Mouse (Mus musculus) heart, embryonic 16.5 days (tissue): ENCODE data around the gene Taf10. TPM values are rescaled to one million over a fixed set of nuclear protein-coding genes. Genes with fewer than 3 reads are reported as not detected.

Experiments
- ATAC-seq: fragments of 200-750 bp; cut with Nextera tagmentation; replicated peaks from 2 replicates; pipeline ENCODE4 v1.8.0; 2017; ENCODE audit warnings: moderate number of reproducible peaks; ENCODE audit not compliant: insufficient read depth, low FRiP score; ENCODE audit errors: extremely low read depth
- H3K27ac ChIP-seq: fragments of 300-500 bp; sonication (generic); 2 replicates; pipeline ENCODE4 v1.5.1; 2014; ENCODE audit warnings: mild to moderate bottlenecking, low read length, control low read depth, moderate library complexity
- H3K27me3 ChIP-seq: fragments of 300-500 bp; sonication (generic); 2 replicates; pipeline ENCODE4 v1.6.1; 2014; ENCODE audit warnings: low read length, mixed read lengths; ENCODE audit not compliant: control insufficient read depth, insufficient read depth
- H3K36me3 ChIP-seq: fragments of 300-500 bp; sonication (generic); 2 replicates; pipeline ENCODE4 v1.6.1; 2014; ENCODE audit not compliant: control insufficient read depth, insufficient read depth
- H3K4me1 ChIP-seq: fragments of 300-500 bp; sonication (generic); 2 replicates; pipeline ENCODE4 v1.6.1; 2014; ENCODE audit warnings: low read length, mixed read lengths; ENCODE audit not compliant: control insufficient read depth, insufficient read depth
- H3K4me2 ChIP-seq: fragments of 300-500 bp; sonication (generic); 2 replicates; pipeline ENCODE4 v1.6.1; 2014; ENCODE audit warnings: low read depth, mild to moderate bottlenecking, control low read depth, low read length
- H3K4me3 ChIP-seq: fragments of 300-500 bp; sonication (generic); 2 replicates; pipeline ENCODE4 v1.5.1; 2014; ENCODE audit warnings: mild to moderate bottlenecking, control low read depth, low read length
- H3K9ac ChIP-seq: fragments of 300-500 bp; sonication (generic); 2 replicates; pipeline ENCODE4 v1.6.1; 2014; ENCODE audit warnings: low read length, control low read depth
- H3K9me3 ChIP-seq: fragments of 300-500 bp; sonication (generic); replicated peaks from 2 replicates; pipeline ENCODE4 v1.6.1; 2016; ENCODE audit warnings: low read length; ENCODE audit not compliant: control insufficient read depth
- WGBS: fragments of 180-500 bp; shearing (Covaris S2); extraction: QIAGEN DNeasy Blood & Tissue Kit; methylation state at CpG from one replicate; pipeline ENCODE4 v1.1.7; 2014; 5-methylcytosine and 5-hydroxymethylcytosine counted together
- polyA plus RNA-seq: library from polyadenylated mRNA; unstranded; fragments of >200 nt; fragmentation: Nextera tagmentation; extraction: Ambion mirVana; gene quantifications from 2 replicates; pipeline ENCODE4 v1.2.1, GENCODE M21; 2015

Gene Taf10
- polyA plus RNA-seq, 1 experiment from 2014 or later: 89.0 TPM

DNA sequence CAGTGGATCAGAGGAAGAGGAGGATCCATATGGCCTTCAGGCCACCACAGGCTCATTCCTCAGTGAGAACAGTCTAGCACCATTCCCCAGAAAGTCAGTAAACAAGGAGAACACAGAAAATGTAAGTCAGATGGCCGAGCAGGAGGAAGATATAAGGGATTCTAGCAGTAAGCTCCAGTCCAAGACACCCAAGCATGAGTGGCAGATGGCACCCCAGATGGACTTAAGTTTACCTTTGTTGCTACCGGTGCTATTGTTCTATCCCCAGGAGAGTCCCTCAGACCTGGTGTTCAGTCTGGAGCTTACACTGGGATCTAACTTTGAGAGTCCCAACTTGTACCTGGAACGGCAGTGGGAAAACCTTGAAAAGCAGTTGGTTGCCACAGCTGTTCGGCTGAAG lies 40.3 kb downstream of the Taf10 start:
- H3K9ac ChIP-seq: no peak overlapping the region
- H3K4me3 ChIP-seq: no peak overlapping the region
- H3K27ac ChIP-seq: no peak overlapping the region
- no peak for ATAC-seq
- no peaks in the 10 kb centered on the region for H3K36me3 ChIP-seq
- no peaks in the 10 kb centered on the region for H3K27me3 ChIP-seq
- no peak overlapping the region for H3K4me2 ChIP-seq
- H3K4me1 ChIP-seq: no peaks in the 10 kb centered on the region
- H3K9me3 ChIP-seq: no peaks in the 10 kb centered on the region
- WGBS: 85% methylated on average over 4 of the region's 4 CpGs

DNA sequence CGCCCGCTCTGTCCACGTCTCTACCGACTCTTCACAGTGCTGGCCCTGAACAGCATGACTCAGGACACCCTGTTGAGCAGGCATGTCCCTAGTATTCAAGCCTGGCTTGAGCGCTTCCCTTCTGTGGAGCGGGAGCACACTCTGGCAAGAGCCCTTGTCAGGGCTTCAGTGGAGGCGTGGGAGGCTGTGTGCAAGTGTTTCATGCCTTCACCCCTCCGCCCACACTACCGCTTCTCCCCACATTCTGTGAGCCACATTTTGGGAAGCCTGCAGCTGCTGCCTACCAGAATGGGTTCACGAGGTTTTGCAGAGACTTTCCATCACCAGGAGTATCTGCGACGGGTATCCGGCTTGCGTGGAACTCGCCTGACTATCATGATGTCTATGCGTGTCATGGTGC lies 41.0 kb downstream of the Taf10 start:
- Histone ChIP-seq H3K4me3 (no peak overlapping the region), H3K9me3 (no peaks in the 10 kb centered on the region), H3K27me3 (no peaks in the 10 kb centered on the region), H3K27ac (no peak overlapping the region), H3K4me1 (no peaks in the 10 kb centered on the region), H3K36me3 (no peaks in the 10 kb centered on the region), H3K4me2 (no peak overlapping the region), H3K9ac (no peak overlapping the region)
- no peak for ATAC-seq
- 77% methylated on average over 16 of the region's 16 CpGs for WGBS

DNA sequence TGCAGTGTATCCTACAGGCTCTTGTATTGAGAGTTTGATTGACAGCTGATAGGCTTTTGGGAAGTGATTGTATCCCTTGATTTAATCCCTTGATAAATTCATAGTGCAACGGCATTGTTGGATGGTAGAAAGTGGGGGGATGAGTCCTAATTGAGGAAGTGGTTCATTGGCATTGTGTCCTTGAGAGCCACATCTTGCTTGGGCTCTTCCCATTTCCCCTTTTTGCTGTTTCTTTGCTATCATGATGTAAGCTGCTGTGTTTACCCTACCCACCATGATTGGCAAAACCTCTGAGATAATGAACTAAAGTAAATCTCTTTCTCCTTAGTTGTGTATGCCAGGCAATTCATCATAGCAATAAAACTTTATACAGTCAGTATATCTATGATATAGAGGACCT lies 53.3 kb downstream of the Taf10 start:
- no peaks in the 10 kb centered on the region for H3K27me3 ChIP-seq
- H3K4me3 ChIP-seq: no peak overlapping the region
- no peak overlapping the region for H3K4me2 ChIP-seq
- no peaks in the 10 kb centered on the region for H3K4me1 ChIP-seq
- no peaks in the 10 kb centered on the region for H3K9me3 ChIP-seq
- no peak overlapping the region for H3K9ac ChIP-seq
- H3K27ac ChIP-seq: no peak overlapping the region
- no peak for ATAC-seq
- 46% methylated on average over 1 of the region's 1 CpGs for WGBS
- no peaks in the 10 kb centered on the region for H3K36me3 ChIP-seq

Other genes starting within 250 kb of the Taf10 start
- 61.7 and 65.0 TPM in 2 replicates for gene Smpd1, start 190.0 kb downstream of the Taf10 start, polyA plus RNA-seq
- 44.5 and 49.5 TPM in 2 replicates for gene Apbb1, start 162.7 kb downstream of the Taf10 start, polyA plus RNA-seq
- gene Hpx, start 144.2 kb downstream of the Taf10 start, polyA plus RNA-seq: 0.25 and 0.91 TPM in 2 replicates
- gene Trim3, start 110.8 kb downstream of the Taf10 start, polyA plus RNA-seq: 32.9 and 35.7 TPM in 2 replicates
- 147 and 158 TPM in 2 replicates for gene Timm10b, start 104.3 kb downstream of the Taf10 start, polyA plus RNA-seq
- gene Arfip2, start 103.9 kb downstream of the Taf10 start, polyA plus RNA-seq: 46.5 and 46.6 TPM in 2 replicates
- gene Gm45799, start 103.8 kb downstream of the Taf10 start, polyA plus RNA-seq: 30.8 and 36.5 TPM in 2 replicates
- gene Dnhd1, start 93.5 kb downstream of the Taf10 start, polyA plus RNA-seq: 0.38 and 0.49 TPM in 2 replicates
- 403 and 415 TPM in 2 replicates for gene Ilk, start 7.8 kb downstream of the Taf10 start, polyA plus RNA-seq
- gene Rrp8, start 7.0 kb downstream of the Taf10 start, polyA plus RNA-seq: 21.7 and 22.2 TPM in 2 replicates
- gene Tpp1, start 7.9 kb upstream of the Taf10 start, polyA plus RNA-seq: 74.6 and 77.5 TPM in 2 replicates
- gene Dchs1, start 43.3 kb upstream of the Taf10 start, polyA plus RNA-seq: 3.1 and 4.3 TPM in 2 replicates
- 210 and 235 TPM in 2 replicates for gene Mrpl17, start 66.7 kb upstream of the Taf10 start, polyA plus RNA-seq
- gene Gm4070, start 209.6 kb upstream of the Taf10 start, polyA plus RNA-seq: 0.97 and 1.1 TPM in 2 replicates